Mouse (Mus musculus) embryonic stem cell, embryonic (primary cell): ENCODE measurements around the gene Lhx4.

Experiments
- CTCF ChIA-PET, 4 experiments: fragments of 300-600 bp in 2 of 4; fragments of 350-600 bp in 2 of 4; sonication (Branson Sonifier 250); formaldehyde crosslinking; loops; one replicate each; lab custom pipeline; 2022; ENCODE audit warnings: inconsistent platforms in 2 of 4; lab: Charles Lee
- POLR2A ChIA-PET, 4 experiments: fragments of 300-600 bp in 2 of 4; fragments of 350-600 bp in 2 of 4; sonication (Branson Sonifier 250); formaldehyde crosslinking; loops; one replicate each; lab custom pipeline; 2022; ENCODE audit warnings: antibody characterized with exemption in 4 of 4, inconsistent platforms in 1 of 4; lab: Charles Lee

Lhx4 gene

DNA sequence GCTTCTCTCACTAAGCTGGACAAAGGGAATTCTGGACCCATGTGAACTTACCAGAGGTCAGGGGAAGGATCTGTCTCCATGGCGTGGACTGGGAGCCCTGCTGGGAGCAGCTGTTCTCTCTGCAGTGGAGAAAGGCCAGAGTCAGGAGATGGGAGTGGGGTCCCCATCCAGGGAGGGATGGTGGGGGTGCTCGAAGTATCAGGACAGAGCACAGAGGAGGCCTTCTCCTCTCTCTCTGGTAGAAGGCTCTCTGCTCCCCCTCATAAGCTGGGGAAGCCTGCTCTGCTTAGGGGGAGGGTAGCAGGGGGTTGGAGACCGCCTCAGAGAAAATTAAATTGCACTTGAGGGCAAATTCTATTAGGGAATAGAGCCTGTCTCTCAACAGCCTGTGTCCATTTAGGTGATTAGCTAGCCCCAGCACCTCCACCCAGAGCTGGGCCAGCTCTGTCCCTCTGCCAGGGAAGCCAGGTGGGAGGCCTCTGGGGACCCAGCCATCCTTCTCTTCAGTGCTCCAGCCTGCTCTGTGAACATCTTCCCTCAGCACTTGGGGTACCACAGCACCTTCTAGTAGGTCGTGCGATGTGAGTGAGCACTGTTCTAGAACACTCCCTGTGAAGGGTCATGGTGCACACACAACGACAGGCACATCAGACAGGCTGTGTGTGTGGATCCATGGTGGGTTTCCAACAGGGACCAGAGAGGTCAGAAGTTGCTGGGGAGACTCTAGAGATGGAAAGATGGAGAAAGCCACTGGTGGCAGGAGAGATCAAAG, at the start of gene Lhx4:
Lhx4 (minus strand) TSS at position 201 of the 772 bp plus-strand sequence.
- POLR2A ChIA-PET, result interaction anchor here in 1 of 4 experiments (1.1 kb wide), 1 partner anchor 15 kb away, joined by 3 read pairs; no protein-coding TSS in a partner anchor
- CTCF ChIA-PET, result no interaction called here

DNA sequence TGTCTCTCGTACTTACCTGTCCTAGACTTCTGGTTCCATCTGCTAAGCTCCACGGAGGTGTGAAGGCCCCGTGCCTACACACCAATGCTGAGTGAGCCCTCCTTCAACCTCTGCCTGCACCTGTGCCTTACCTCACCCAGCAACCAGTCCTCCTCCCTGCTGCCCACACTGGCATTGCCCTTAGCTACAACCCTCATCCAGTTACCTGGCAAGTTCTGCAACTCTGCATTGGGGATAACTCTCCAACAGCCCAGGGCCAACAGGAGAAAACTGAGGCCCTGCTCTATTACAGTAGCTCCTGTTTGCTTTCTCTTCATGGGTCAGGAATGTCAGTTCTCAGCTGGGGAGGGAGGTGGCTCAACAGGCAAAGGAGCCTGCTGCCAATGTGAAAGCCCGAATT, 46.5 kb upstream of the Lhx4 start:
- ChIA-PET POLR2A (interaction anchor here in 2 of 4 experiments (1.7 to 2.7 kb wide), 3 partner anchors 15 to 175 kb away, joined by 4 to 11 read pairs (median 8); partner anchors contain the start of genes Qsox1 (in 2 of the 2) and Cep350 (in 1 of the 2)), CTCF (no interaction called here)

DNA sequence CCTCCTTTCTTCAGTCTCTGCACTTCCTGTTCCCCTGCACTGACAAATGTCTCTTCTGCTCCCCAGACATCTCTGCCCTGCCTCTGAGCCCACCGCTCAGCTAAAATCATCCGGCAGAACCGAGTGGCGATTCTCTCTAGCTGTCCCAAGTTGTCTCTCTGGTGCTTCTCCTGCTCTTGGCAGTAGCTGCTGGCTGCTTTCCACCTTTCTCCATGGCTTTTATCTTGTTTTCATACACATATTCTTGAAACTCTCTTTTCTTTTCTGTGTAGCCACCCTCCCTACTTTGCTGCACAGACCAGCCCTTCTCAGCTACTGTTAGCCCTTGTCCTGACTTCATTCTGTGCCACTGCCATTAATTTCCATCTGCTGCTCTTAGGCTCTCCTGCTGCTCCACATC, 45.9 kb upstream of the Lhx4 start:
- POLR2A ChIA-PET, result interaction anchor here in 2 of 4 experiments (1.0 to 2.7 kb wide), 5 partner anchors 10 to 176 kb away, joined by 3 to 8 read pairs (median 4); partner anchors contain the start of genes Qsox1 (in 2 of the 2) and Cep350 (in 1 of the 2)
- CTCF ChIA-PET, result no interaction called here

DNA sequence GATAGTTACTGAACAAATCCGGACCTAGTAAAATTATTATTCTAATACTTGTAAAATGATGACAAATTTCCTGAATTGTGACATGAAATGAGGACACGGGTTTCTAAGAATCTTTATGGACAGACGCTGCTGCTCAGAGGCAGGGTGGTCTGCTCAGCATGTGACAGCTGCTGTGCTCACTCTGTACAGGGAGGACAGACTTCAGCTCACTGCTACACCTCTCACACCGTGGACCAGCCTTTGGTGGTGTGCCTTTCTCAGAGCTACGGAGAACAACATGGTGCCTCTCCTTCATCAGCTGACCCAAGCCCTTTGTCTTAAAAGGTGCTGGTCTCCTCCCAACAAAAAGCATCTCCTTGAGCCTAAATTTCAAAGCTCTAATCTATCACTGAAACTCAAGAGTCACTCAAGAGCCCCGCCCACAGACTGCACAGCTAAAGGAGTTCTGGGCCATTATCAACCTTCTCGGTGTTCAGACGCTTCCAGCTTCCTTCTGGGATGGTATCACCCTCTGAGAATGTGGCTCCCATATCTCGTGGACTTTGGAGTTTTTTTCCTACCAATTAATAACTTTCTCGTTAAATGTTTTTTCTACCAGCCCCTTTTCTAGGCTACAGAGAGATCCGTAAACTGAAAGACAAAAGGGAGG, 45.4 kb upstream of the Lhx4 start:
- ChIA-PET CTCF (no interaction called here), POLR2A (interaction anchor here in 3 of 4 experiments (0.9 to 2.7 kb wide), 7 partner anchors 9 to 176 kb away, joined by 3 to 8 read pairs (median 4); partner anchors contain the start of genes Qsox1 (in 3 of the 3) and Cep350 (in 1 of the 3))

DNA sequence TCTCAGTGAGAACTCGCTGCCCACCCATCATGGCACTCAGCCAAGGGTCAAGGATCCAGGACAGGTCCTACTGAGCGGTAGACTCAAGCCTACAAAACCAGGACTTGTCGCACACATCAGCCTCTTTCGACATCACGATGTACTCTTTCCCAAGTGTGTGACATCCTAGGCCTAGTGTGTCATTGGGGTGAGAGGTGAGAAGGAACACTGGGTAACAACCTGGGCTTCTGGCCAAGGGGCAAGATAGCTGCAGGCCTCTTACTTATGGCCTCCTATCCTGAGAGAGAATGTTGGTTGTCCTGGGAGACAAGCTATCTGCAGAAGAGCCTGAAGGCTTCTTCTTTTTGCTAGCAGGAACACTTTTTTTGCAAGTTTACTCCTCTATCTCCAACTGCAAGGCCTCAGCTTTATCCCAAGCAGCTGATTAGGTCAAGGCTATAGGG, 44.3 kb upstream of the Lhx4 start:
- ChIA-PET CTCF (no interaction called here), POLR2A (interaction anchor here in 2 of 4 experiments (1.4 to 1.7 kb wide), 2 partner anchors 17 kb away, joined by 3 to 6 read pairs; partner anchors contain the start of gene Qsox1 (in 2 of the 2))

DNA sequence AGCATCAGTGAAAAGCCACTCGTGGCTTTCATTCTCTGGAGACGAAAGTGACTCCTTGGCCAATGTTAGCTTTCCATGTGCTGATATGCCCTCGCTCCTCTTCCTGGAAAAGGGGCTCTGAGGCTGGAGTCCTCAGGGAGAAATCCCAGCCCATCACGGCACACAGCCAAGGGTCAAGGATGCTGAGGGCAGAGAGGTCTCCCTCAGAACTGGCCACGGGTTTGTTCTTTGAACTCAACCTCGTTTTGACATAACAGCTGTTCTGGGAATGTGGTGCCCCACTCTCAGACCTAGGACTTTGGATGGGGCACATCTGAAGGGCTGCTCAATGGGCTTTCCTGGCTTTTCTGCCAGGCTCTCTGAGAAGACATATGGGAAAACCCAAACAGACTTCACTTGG, 43.4 kb upstream of the Lhx4 start:
- POLR2A ChIA-PET, result no interaction called here
- CTCF ChIA-PET, result no interaction called here

DNA sequence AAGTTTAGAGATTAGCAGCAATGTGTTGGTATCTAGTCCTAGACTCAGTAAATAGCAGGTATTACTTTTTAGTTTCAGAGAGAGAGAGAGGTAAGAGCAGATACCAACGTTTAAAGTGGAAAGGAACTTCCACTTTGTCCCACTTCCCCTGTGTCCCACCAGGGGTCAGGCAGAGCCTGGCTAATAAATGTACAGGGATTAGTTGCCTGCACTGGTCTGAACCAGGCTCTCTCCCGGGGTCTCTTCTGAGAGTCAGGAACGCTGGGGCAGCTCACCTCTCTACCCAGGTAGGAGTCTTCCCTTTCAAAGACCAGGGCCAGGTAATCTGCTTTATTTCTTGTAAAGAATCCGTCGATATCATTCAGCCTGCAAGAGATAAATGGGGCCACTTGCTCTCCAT, 40.4 kb upstream of the Lhx4 start:
- CTCF ChIA-PET, result no interaction called here
- POLR2A ChIA-PET, result no interaction called here

DNA sequence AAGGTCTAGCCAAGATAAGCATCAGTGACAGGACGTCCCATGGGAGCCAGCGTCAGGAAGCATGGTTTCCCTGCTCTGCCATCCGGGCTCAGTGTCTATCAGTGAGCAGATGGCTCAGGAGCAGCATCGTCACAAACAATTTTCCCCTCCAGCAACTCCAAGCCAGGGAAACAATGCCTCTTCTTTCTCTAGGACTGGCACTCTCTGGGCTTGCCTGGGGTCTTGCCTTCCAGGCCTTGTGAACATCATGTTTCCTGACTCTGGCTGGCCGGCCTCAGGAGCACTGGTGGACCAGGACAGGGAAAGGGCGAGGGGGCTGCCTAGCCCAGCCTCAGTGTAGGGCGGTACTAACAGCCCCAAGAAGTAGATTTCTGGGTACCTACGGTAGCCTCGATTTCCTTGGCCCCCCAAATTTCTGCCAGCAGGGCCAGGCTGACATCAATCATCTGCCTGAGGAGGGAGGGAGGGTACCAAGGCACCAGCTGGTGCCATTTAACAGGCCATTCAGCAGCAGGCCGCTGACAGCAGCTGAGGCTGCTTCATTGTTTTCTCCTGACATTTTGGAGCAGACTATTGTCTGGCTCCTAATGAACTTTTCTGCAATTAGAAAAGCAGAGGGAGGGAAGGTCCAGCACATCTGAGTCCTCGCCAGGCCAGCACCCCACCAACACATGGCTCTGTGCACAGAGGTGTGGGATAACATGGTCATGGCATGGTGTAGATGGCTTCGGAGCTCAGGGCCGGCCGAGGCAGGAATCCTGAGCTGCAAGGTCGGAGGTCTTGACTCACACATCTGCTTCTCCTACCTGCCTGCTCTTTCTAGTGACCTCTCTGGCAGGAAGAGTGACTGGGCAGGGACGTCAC, 38.9 kb upstream of the Lhx4 start:
- ChIA-PET CTCF (no interaction called here), POLR2A (interaction anchor here in 1 of 4 experiments (0.7 kb wide), 1 partner anchor 285 kb away, joined by 3 read pairs; no protein-coding TSS in a partner anchor)

DNA sequence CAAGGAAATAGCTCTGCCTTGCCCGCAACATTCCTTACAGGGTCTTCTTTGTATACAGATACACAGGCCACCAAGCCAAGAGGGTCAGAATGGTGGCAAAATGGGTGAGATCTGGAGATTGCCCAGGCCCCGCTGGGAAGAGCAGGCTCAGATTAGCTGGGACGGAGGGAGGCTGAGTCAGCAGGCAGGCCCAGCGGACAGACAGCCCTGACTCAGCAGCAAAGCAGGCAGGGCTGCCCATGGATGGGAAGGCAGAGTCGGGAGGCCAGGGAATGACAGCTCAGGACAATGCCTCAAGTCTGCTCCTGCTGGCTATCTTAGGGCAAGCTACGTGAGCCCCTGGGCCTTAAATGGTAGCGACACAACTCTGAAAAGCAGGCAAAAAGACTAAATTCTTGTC, 34.4 kb upstream of the Lhx4 start:
- ChIA-PET POLR2A (no interaction called here), CTCF (interaction anchor here in 1 of 4 experiments (1.1 kb wide), 1 partner anchor 430 kb away, joined by 4 read pairs; no protein-coding TSS in a partner anchor)

DNA sequence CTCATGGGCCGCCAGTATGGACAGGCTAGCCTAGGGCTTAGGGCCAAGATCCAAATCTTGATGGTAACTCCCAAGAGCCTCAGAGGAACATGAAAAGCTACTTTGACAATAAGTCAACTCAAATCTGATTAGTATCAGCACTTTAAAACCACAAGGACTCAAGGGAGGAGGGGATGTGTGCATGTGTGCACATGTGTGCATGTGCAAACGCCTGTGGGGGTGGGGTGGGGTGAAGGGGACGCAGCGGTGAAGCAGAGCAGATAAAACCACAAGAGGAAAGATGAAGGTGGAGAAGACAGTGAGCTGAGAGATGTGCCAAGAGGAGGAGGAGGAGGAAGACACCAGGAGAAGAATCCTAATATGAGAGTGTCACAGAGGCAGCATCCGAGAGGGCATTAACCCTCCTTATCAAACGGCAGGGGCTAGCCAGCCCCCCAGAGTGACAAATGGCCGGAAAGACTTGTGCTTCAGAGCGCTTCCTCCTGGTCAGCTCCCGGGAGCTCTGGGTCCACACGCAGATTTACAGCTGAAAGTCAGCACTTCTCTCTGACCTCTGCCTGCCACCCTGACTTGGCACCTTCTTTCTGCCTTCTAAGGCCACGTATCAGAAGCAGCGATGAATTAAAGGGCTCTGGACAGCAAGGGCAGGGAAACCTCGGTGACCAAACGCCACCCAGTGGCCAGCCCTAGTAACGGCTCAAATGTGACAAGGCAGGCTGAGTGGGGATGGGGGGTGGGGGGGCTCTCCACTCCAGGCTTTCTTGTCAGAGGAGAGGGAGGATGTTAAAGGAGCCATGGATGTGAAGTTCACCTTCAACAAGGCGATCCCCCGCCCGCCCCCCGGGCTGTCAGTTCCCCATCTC, 33.1 kb upstream of the Lhx4 start:
- ChIA-PET CTCF (interaction anchor here in 3 of 4 experiments (0.6 to 1.2 kb wide), 8 partner anchors 15 to 208 kb away, joined by 3 read pairs; no protein-coding TSS in a partner anchor), POLR2A (interaction anchor here in 2 of 4 experiments (0.6 to 1.0 kb wide), 3 partner anchors 29 to 264 kb away, joined by 3 to 6 read pairs (median 3); partner anchors contain the start of gene Qsox1 (in 1 of the 2))

DNA sequence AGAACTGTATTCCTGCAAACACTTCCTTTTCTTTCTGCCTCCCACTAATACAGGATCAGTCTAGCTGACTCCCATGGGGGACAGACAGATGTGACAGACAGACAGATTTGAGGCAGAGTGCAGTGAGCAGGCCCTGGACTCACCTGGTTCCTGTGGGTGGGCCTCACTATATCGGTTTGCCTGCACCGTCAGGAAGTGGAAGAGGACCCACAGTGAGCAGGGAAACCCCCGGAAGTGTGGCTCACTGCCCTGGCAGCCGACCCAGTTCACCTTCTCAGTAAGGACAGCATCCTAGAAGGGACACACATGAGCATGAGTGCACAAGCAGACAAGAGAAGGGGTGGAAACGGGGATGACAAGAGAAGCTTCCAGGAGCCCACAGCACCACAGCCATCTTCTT, 30.9 kb upstream of the Lhx4 start:
- POLR2A ChIA-PET, result interaction anchor here in 1 of 4 experiments (0.7 kb wide), 1 partner anchor 136 kb away, joined by 6 read pairs; no protein-coding TSS in a partner anchor
- CTCF ChIA-PET, result no interaction called here

DNA sequence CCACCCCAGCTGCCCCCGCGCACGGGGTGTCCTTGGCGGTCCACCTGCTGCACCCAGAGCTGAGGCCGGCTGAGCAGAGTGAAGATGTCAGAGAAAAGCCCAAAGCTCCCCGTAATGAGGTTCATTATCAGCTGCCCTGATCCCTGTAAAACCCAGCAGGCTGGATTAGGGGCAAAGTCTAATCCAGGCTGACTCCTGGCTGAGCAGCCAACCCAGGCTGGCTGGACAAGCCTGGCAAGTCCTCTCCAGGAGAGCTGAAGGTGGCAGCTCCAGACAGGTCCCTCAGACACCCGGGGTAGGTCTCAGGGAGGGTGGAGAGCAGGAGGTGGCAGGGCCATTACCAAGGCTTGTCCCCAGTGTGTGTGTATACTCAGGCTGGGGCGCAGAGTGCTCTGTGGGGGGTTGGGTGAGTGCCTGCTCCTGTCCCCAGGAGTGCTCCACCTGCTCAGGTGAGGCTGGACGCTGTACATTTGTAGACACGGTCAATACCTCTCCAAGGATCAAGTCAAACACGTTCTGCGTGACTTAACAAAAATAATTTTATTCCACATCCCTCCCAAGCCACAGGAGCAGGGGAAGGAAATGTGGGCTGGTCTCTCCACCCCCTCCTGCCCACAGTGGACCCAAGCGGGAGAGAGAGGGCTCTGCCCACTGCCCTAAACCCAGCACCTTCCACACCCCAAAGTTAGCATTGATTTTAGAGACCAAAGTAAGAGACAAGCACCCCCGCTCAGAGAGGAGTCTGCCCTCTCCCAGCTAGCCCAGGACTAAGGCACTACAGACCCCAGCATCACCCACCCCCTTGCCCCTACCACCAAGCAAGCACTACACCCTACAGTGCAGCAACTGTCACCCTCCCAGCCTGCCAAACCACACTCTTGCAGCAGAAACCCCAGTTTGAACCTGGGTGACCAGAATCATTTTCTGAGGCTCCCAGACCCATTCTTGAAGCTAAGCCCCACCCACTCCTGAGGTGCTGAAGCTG, 26.4 kb upstream of the Lhx4 start:
- POLR2A ChIA-PET, result interaction anchor here in 2 of 4 experiments (0.6 to 0.7 kb wide), 2 partner anchors 60 to 668 kb away, joined by 3 to 5 read pairs; no protein-coding TSS in a partner anchor
- CTCF ChIA-PET, result interaction anchor here in 1 of 4 experiments (0.7 kb wide), 1 partner anchor 215 kb away, joined by 6 read pairs; no protein-coding TSS in a partner anchor

DNA sequence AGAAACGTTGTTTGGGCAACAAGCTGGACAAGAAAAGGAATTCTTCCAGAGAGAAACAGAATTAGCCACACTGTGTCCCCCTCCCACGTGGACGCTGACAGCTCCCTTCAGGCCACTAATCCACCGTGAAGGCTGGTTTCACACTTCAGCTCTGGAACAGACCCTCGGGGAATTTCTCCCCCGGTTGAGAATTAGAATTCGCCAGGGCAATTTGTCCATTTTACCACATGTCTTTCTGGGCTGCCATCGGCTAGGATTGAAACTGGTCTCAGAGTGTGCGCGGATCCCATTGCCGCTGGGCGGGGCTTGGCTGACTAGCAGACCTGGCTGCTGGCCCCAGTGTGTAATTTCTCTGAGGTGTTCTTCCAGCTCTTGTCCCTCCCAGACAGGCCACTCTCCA, 7.7 kb upstream of the Lhx4 start:
- POLR2A ChIA-PET, result interaction anchor here in 1 of 4 experiments (0.7 kb wide), 1 partner anchor 862 kb away, joined by 3 read pairs; no protein-coding TSS in a partner anchor
- CTCF ChIA-PET, result no interaction called here

DNA sequence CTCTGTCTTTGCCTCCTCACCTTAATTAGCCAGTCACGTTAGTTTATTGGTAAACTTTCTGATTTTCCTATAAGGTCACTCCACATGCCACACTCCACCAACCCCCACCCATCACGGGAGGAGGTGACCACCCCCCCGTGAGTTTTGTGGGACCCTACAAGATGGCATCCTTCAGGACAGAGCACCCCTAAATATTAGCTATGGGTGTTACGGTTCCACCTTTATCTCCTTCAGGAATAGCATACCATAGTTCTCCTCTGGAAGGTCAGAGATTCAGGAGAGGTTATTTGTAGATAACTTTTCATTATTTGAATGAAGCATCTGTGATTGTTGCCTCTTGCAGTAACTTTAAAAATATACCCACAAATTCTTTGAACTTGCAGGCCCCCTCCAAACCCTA, 7.2 kb upstream of the Lhx4 start:
- ChIA-PET CTCF (no interaction called here), POLR2A (no interaction called here)

DNA sequence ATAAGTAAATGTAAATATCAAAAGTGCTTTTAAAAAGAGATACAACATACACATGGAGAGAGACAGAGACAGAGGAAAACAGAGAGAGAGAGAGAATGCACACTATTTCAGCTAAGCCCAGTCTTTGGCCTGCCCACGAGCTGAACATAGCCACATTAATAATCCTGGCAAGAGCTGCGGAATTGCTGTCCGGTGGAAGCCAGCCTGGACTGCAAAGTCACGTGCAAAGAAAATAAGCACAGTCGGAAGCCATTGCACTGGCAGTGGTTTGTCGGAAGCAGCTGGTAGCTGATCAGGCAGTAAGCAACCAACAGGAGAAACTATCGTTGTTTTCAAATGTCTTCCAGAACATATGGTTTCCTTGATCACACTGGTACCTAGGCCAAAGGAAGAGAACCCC, 6.1 kb upstream of the Lhx4 start:
- ChIA-PET POLR2A (no interaction called here), CTCF (no interaction called here)

DNA sequence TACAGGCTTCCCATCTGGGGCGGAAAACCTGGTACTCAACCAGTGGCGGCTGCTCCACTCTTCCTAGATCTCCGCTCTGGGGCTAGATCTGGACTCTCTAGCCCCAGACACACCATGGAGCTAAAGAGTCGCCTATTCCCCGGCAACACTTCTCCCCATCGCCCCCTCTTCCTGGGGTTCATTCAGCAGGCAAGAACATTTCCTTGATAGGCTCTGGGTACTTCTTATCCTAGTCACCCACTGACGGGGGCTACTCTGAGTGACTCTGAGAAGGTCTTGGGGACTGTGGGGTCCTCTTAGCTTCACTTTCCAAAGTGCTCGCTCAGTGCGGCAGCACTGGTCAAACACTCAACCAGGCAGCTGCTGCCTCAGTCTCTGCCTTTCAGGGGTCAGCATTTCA, 1.9 kb upstream of the Lhx4 start:
- ChIA-PET POLR2A (interaction anchor here in 1 of 4 experiments (0.8 to 0.9 kb wide), 2 partner anchors 13 to 23 kb away, joined by 3 read pairs; no protein-coding TSS in a partner anchor), CTCF (interaction anchor here in 2 of 4 experiments (0.6 to 0.8 kb wide), 2 partner anchors 111 to 226 kb away, joined by 3 read pairs; no protein-coding TSS in a partner anchor)
